Mouse (Mus musculus): ENCODE results near the gene Rfx7.

DNA sequence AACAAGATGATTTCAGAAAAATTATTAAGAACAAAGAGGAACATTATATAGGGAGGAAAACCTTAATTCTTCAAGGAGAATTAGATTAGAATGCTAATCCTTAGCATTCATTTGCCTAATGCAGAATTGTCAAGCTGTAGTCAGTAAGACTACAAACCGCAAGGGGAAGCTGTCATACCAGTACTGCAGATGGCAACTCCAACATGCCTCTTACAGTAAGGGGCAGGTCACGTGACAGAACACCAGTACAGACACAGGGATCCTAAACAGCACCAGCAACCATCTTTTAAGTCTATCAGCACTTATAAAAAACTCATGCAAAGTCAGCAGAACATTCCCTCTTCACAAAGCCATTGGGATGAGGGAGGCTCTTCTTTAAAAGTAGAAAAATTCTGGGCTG, 38.6 kb upstream of the Rfx7 start:
- no peak for TF ChIP-seq CTCF (IDR thresholded peaks at IDR 0.05; ENCODE audit: low read depth)
- TF ChIP-seq EP300 (IDR thresholded peaks at IDR 0.05; ENCODE audit: low read depth): no peak
